Mouse (Mus musculus): ENCODE measurements around the gene Sf3a3.
"Not testable (repeated sequence)": the region's sequence is repeated elsewhere in the genome, so short reads cannot be mapped to it uniquely, and the experiment has no call there.

- not testable (repeated sequence) for TF ChIP-seq CTCF (IDR thresholded peaks at IDR 0.05; ENCODE audit: extremely low read depth, insufficient read length, insufficient replicate concordance, low read depth, low read length); POLR2A (IDR thresholded peaks at IDR 0.05; ENCODE audit: low read depth, low read length)
Measured at GRCm38 (mm10) chr4:124707381-124708199, 7.0 kb upstream of the Sf3a3 start.

All from small intestine, adult 2 months (tissue).